Mouse (Mus musculus): ENCODE data around the gene Midn.

Midn gene

GRCm38 (mm10) chr10:80147719-80148601 is at the start of gene Midn:
TSS of gene Midn (plus strand) at chr10:80148272.
- DNase-seq: peak; percentile 79

- no peak for DNase-seq
Observed at GRCm38 (mm10) chr10:80098630-80099029, 49.4 kb upstream of the Midn start.

- DNase-seq: no peak
Observed at GRCm38 (mm10) chr10:80100982-80101381, 47.1 kb upstream of the Midn start.

GRCm38 (mm10) chr10:80102216-80102915 is 45.7 kb upstream of the Midn start:
- peak; percentile 84 for DNase-seq

GRCm38 (mm10) chr10:80103032-80103431 is 45.0 kb upstream of the Midn start:
- DNase-seq: no peak

- DNase-seq: no peak
Observed at GRCm38 (mm10) chr10:80104181-80104580, 43.9 kb upstream of the Midn start.

- no peak for DNase-seq
Observed at GRCm38 (mm10) chr10:80105460-80105859, 42.6 kb upstream of the Midn start, which contains the start of gene Sbno2. TSS of gene Sbno2 (minus strand) at chr10:80105571.

- DNase-seq: no peak
Observed at GRCm38 (mm10) chr10:80105926-80106325, 42.1 kb upstream of the Midn start.

DNA sequence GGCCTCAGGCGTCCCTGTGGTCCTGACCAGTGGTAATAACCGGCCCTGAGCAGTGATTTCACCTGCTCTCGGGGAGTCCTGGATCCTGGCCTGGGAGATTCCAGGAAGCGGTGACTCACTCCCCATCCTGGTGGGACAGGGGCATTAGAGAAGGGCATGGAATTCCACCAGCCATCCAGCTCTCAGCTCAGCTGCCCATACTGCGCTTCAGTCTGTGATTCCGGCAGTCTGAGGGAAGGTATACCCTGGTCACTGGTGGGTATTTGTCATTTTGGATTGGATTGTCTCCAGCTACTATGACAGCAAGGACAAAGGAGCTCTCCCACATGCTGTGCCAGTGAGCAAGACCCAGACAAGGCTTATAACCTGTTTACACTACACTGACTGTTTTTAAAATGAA is 40.4 kb upstream of the Midn start:
- DNase-seq: no peak

DNA sequence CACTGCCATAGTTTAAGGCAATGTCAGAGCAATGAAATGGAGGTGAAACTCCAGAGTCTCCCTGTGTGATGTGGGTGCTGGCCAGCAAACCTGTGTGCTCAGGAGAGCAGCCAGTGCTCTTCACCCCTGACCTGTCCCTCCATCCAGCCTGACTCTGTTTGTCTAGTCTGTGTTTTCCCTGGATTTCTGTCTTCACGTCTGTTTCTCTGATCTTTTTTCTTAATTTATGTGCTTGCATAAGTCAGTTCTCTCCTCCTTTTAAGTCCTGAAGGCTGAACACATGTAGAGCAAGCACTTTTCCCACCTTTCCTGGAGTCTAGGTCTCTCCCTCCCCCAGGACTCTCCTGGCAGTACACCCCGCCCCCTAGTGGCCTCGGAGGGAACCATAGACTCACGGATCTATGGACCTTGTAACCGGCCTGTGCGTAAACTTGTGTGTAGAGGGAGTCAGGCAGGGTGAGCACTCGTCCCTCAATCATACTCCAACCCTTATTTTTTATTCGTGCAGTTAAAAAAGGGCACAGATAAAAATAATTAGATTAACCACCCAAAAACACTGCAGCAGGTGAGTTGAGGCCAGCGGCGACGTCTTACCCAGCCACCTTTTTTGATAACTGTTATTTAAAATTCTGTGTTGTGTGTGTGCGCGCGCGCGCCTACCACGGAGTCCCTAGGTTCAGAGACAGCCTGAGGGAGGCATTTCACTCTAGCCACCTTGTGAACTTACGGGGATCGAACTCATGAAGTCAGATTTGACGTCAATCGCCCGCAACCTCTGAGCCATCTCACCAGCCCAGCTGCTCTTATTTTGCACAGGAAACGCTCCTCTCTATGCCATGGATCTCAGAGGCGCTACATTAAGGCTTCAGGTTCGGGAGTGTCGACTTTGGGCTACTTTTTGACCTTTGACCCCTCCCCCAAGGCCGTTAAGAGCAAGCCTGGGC is 33.5 kb upstream of the Midn start:
- DNase-seq: peak; percentile 92

- peak; percentile 98 for DNase-seq
Observed at GRCm38 (mm10) chr10:80115290-80115943, 32.7 kb upstream of the Midn start, which contains the start of gene Stk11. TSS of gene Stk11 (plus strand) at chr10:80115803.

DNA sequence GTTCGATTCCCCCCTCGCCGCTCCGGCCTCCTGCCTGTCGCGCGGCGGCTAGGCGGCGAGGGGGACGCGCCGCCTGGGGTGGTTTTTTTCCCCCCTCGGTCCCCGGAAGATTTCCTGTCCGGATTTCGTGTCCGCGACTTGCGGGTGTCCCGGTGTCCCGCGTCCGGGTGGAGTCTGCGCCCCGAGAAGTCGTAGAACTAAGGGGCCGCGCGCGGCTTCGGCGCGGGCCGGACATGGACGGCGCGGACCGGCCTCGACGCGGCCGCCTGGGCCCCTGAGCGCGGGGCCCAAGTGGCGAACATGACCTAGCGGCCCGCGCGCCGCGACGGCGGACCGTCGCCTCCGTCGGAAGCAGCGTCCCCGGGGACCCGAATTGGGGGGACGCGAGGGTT is 32.1 kb upstream of the Midn start:
- DNase-seq: no peak

DNA sequence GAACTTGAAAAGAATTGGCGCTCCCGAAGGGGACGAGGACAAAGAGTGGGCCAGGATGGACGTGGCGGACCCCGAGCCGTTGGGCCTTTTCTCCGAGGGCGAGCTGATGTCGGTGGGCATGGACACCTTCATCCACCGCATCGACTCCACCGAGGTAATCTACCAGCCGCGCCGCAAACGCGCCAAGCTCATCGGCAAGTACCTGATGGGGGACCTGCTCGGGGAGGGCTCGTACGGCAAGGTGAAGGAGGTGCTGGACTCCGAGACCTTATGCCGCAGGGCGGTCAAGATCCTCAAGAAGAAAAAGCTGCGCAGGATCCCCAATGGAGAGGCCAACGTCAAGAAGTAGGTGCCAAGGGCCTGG is 31.5 kb upstream of the Midn start:
- peak; percentile 48 for DNase-seq

- DNase-seq: no peak
Observed at GRCm38 (mm10) chr10:80116927-80117691, 31.0 kb upstream of the Midn start.

DNA sequence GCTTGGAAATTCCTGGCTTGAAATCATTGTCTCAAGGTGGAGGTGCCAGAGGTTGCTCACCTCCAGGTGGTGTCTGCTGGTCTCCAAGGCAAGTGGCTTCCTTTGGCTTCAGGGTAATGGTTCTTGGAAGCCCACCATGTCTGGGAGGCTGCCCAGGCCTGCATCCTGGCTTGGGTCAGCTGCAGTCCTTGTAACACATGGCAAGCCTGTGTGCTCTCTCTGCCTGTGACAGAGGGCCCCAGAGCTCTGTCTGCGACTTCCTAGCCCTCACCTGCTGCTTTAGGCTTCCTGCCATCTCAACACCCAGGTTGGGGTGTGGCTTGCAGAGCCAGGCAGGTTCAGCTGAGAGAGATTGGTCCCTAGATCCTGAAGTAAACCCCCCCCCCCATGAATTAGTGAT is 30.3 kb upstream of the Midn start:
- DNase-seq: no peak

GRCm38 (mm10) chr10:80118552-80118951 is 29.5 kb upstream of the Midn start:
- no peak for DNase-seq

DNA sequence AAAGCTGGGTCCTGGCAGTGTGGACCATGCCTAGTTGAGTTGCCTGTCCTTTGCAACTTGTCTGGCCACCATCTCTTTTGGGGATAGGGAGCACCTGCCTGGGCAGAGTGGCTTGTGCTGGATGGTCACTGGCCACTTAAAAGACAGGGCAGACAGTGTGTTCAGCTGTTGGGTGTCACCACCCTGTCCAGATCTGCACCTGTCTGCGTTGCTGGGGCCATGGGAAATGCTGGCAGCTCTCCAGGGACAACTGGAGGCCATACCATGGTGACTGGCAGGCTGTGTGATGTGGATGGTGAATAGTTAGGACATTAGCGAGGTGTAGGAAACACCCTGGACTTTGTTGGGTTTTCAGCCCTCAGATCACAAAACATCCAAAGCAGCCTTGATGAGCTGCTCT is 27.9 kb upstream of the Midn start:
- no peak for DNase-seq

DNA sequence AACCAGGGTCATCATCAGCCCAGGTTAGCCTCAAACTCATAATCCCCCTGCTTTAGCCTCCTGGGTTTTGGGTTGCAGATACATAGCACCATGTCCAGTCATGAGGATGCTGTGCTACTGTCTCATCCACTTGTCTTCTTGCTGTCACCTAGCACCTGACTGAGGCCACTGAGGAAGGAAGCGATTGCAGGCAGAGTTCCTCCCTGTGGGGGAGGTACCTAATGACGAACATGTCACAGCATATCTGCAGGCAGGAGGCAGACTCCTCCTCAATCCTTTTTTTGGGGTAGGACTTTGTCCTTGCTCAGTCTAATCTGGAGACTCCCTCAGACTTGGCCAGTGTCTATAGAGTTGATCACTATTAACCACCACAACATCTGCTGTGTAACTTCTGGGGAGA is 26.4 kb upstream of the Midn start:
- no peak for DNase-seq

DNA sequence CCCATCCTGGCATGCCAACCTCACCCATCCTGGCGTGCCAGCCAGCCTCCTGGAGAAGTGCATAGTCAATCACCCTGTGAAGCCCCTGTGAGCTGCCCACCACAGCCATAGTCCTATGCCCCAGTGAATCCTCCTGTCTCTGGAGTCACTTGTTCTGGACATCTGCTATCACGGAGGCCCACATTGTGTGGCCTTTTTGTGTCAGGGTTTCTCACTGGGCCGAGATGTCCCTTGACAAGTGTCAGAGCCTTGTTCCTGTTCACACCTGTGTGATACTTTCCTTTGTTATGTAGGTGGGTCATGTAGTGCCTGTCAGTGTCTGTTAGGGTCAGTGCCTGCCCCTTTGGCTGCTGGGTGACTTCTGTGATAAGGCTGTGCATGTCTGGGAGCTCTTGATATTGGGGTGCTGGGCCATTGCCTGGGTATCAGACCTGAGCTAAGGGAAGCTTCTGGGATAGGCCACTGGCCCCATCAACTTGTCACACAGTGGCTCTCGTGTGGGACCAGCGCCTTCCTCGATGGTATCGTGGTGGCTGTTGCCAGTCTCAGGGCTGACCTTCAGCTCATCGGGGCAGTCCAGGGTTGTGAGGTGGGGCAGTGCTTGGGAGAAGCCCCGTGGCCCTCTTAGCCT is 24.0 kb upstream of the Midn start:
- DNase-seq: no peak

- DNase-seq: no peak
Observed at GRCm38 (mm10) chr10:80127920-80128319, 20.2 kb upstream of the Midn start.

DNA sequence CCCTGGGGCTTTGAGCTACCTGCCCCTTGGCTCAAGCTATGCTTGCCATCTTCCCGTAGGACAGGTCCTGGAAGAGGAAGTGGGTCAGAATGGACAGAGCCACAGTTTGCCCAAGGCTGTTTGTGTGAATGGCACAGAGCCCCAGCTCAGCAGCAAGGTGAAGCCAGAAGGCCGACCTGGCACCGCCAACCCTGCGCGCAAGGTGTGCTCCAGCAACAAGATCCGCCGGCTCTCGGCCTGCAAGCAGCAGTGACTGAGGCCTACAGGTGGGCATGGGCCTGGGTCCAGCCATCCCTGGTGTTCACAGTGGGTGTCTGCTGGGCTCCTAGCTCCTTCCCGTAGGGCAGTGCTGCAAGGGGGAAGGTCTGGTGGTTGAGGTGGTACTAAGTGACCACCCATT is 18.2 kb upstream of the Midn start:
- DNase-seq: peak; percentile 70

All from cerebellum, adult 8-10 months (tissue).